Mouse (Mus musculus) CD4-positive, CD25-positive, alpha-beta regulatory T cell (primary cell): ENCODE results near the gene Mvb12b. TPM values are rescaled to one million over a fixed set of nuclear protein-coding genes. Genes with fewer than 3 reads are reported as not detected.

Source experiments
- polyA plus RNA-seq: library from polyadenylated mRNA; unstranded; fragments of 100-300 nt; shearing (Covaris generic); gene quantifications from one replicate; pipeline ENCODE4 v1.2.1, GENCODE M21; 2017

The Mvb12b gene
- polyA plus RNA-seq, result 14.3 TPM

DNA sequence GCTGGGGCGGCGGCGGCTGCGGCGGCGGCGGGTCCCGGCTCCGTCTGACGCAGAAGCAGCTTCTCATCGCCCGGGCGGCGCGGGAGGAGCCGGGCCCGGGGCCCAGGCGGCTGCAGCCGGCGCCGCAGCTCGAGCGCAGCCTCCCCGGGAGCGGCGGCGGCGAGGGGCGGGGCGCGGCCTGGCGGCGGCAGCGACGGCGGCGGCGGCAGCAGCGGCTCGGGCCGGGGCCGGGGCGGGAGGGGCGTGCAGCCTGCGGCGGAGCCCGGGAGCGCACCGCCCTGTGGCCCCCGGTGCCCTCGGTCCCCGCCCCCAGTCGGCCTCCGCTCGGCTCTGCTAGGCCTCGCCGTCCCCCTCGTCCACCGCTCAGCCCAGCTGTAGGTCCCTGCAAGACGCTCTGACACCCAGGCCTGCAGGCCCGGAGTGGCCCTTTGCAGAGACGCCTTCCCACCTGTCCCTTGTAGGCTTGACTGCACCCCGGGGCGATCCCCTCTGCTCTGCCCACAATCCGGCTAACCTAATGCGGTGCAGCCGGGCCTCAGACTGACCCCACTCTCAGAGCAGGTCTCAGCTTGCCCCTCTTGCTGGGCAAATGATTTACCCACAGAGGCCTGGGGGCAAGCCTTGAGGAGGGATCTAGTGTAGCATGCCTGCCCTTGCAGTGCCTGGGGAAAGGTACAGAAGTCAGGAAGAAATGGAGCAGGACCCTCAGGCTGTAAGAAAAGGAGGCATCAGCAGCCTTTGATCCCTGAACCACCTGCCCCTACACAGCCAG lies at the start of gene Mvb12b:
Mvb12b (minus strand) TSS at position 619 of the 772 bp plus-strand sequence.

Other genes starting within 250 kb of the Mvb12b start
- not detected for gene Lmx1b, start 247.4 kb downstream of the Mvb12b start, polyA plus RNA-seq